Mouse (Mus musculus): ENCODE measurements around the gene Rai1. TPM values are rescaled to one million over a fixed set of nuclear protein-coding genes. Genes with fewer than 3 reads are reported as not detected.

The Rai1 gene
- polyA plus RNA-seq (2015; fragmentation: Nextera tagmentation; extraction: Ambion mirVana) = 5.1 and 5.7 TPM in 2 replicates

GRCm38 (mm10) chr11:60104810-60105592, at the start of gene Rai1:
Gene Rai1, plus strand, starts transcription at chr11:60105013.
- under 1% methylated on average over 86 of the region's 105 CpGs for WGBS (ENCODE audit: insufficient replicate concordance)
- H3K27ac ChIP-seq = peak within 1 kb of the TSS; percentile 93
- ATAC-seq (ENCODE audit: low read depth) = peak; percentile 66
- no peaks in the 10 kb centered on the region for H3K27me3 ChIP-seq
- H3K36me3 ChIP-seq = no peaks in the 10 kb centered on the region
- DNase-seq = peak; percentile 80
- peak within 1 kb of the TSS; percentile 90 for H3K4me3 ChIP-seq (replicated peaks)
- H3K4me1 ChIP-seq (replicated peaks) = peaks cover 76% of the 10 kb centered on the region
- peak within 1 kb of the TSS; percentile 95 for H3K9ac ChIP-seq
- H3K9me3 ChIP-seq (replicated peaks) = no peaks in the 10 kb centered on the region
- peak within 1 kb of the TSS; percentile 100 for H3K4me2 ChIP-seq

- DNase-seq (no peak), ATAC-seq (ENCODE audit: low read depth) (peak; percentile 61; the same call in 1 of the 2 replicates)
- Histone ChIP-seq H3K4me2 (no peak overlapping the region), H3K9me3 (replicated peaks) (no peaks in the 10 kb centered on the region), H3K4me1 (replicated peaks) (peaks cover 20% of the 10 kb centered on the region), H3K36me3 (no peaks in the 10 kb centered on the region), H3K9ac (no peak overlapping the region), H3K27me3 (0 out of 2 replicates have a peak, but pooled peaks cover 3% of the 10 kb centered on the region), H3K4me3 (replicated peaks) (no peak overlapping the region), H3K27ac (no peak overlapping the region)
- WGBS (ENCODE audit: insufficient replicate concordance) = 46% methylated on average over 6 of the region's 6 CpGs
Observed at GRCm38 (mm10) chr11:60056520-60056919, 48.3 kb upstream of the Rai1 start.

GRCm38 (mm10) chr11:60057987-60058386, 46.8 kb upstream of the Rai1 start:
- Histone ChIP-seq H3K27me3 (0 out of 2 replicates have a peak, but pooled peaks cover 7% of the 10 kb centered on the region), H3K9me3 (replicated peaks) (no peaks in the 10 kb centered on the region), H3K4me3 (replicated peaks) (no peak overlapping the region), H3K9ac (no peak overlapping the region), H3K27ac (no peak overlapping the region), H3K4me2 (no peak overlapping the region), H3K4me1 (replicated peaks) (peaks cover 20% of the 10 kb centered on the region), H3K36me3 (no peaks in the 10 kb centered on the region)
- ATAC-seq (ENCODE audit: low read depth) (no peak), DNase-seq (no peak)
- WGBS (ENCODE audit: insufficient replicate concordance) = 61% methylated on average over 2 of the region's 2 CpGs

- DNase-seq (no peak), ATAC-seq (ENCODE audit: low read depth) (no peak)
- Histone ChIP-seq H3K9me3 (replicated peaks) (no peaks in the 10 kb centered on the region), H3K4me3 (replicated peaks) (no peak overlapping the region), H3K9ac (no peak overlapping the region), H3K4me2 (no peak overlapping the region), H3K36me3 (no peaks in the 10 kb centered on the region), H3K27me3 (0 out of 2 replicates have a peak, but pooled peaks cover 7% of the 10 kb centered on the region), H3K4me1 (replicated peaks) (peaks cover 20% of the 10 kb centered on the region), H3K27ac (no peak overlapping the region)
- WGBS (ENCODE audit: insufficient replicate concordance) = 62% methylated on average over 10 of the region's 10 CpGs
Observed at GRCm38 (mm10) chr11:60058441-60058840, 46.4 kb upstream of the Rai1 start.

- no peak for DNase-seq
- Histone ChIP-seq H3K9ac (no peak overlapping the region), H3K36me3 (no peaks in the 10 kb centered on the region), H3K4me3 (replicated peaks) (no peak overlapping the region), H3K27ac (no peak overlapping the region), H3K4me2 (no peak overlapping the region), H3K27me3 (0 out of 2 replicates have a peak, but pooled peaks cover 7% of the 10 kb centered on the region), H3K9me3 (replicated peaks) (no peaks in the 10 kb centered on the region), H3K4me1 (replicated peaks) (peaks cover 20% of the 10 kb centered on the region)
- WGBS (ENCODE audit: insufficient replicate concordance) = 75% methylated on average over 2 of the region's 2 CpGs
- no peak for ATAC-seq (ENCODE audit: low read depth)
Observed at GRCm38 (mm10) chr11:60060026-60060425, 44.8 kb upstream of the Rai1 start.

- no peak for DNase-seq
- Histone ChIP-seq H3K36me3 (no peaks in the 10 kb centered on the region), H3K4me1 (replicated peaks) (peaks cover 12% of the 10 kb centered on the region), H3K27ac (no peak overlapping the region), H3K9me3 (replicated peaks) (no peaks in the 10 kb centered on the region), H3K4me2 (no peak overlapping the region), H3K27me3 (0 out of 2 replicates have a peak, but pooled peaks cover 7% of the 10 kb centered on the region), H3K9ac (no peak overlapping the region), H3K4me3 (replicated peaks) (no peak overlapping the region)
- 58% methylated on average over 4 of the region's 4 CpGs for WGBS (ENCODE audit: insufficient replicate concordance)
- no peak for ATAC-seq (ENCODE audit: low read depth)
Observed at GRCm38 (mm10) chr11:60061504-60062006, 43.3 kb upstream of the Rai1 start.

GRCm38 (mm10) chr11:60065267-60065666, 39.5 kb upstream of the Rai1 start:
- ATAC-seq (ENCODE audit: low read depth) = no peak
- 0 out of 2 replicates have a peak, but pooled peaks cover 4% of the 10 kb centered on the region for H3K27me3 ChIP-seq
- no peaks in the 10 kb centered on the region for H3K9me3 ChIP-seq (replicated peaks)
- H3K4me3 ChIP-seq (replicated peaks) = no peak overlapping the region
- no peak overlapping the region for H3K9ac ChIP-seq
- H3K27ac ChIP-seq = no peak overlapping the region
- H3K36me3 ChIP-seq = no peaks in the 10 kb centered on the region
- 65% methylated on average over 1 of the region's 1 CpGs for WGBS (ENCODE audit: insufficient replicate concordance)
- no peak for DNase-seq
- H3K4me1 ChIP-seq (replicated peaks) = no peaks in the 10 kb centered on the region
- no peak overlapping the region for H3K4me2 ChIP-seq

GRCm38 (mm10) chr11:60067646-60068045, 37.2 kb upstream of the Rai1 start:
- Histone ChIP-seq H3K36me3 (no peaks in the 10 kb centered on the region), H3K4me3 (replicated peaks) (no peak overlapping the region), H3K9ac (no peak overlapping the region), H3K27me3 (no peaks in the 10 kb centered on the region), H3K4me1 (replicated peaks) (peaks cover 14% of the 10 kb centered on the region; the same call in 1 of the 2 replicates), H3K27ac (no peak overlapping the region), H3K4me2 (no peak overlapping the region), H3K9me3 (replicated peaks) (no peaks in the 10 kb centered on the region)
- DNase-seq (no peak), ATAC-seq (ENCODE audit: low read depth) (no peak)
- WGBS (ENCODE audit: insufficient replicate concordance) = 68% methylated on average over 4 of the region's 4 CpGs

- no peak overlapping the region for H3K9ac ChIP-seq
- no peak for DNase-seq
- peaks cover 14% of the 10 kb centered on the region; the same call in 1 of the 2 replicates for H3K4me1 ChIP-seq (replicated peaks)
- H3K4me2 ChIP-seq = no peak overlapping the region
- no peaks in the 10 kb centered on the region for H3K36me3 ChIP-seq
- ATAC-seq (ENCODE audit: low read depth) = no peak
- H3K9me3 ChIP-seq (replicated peaks) = no peaks in the 10 kb centered on the region
- no peak overlapping the region for H3K4me3 ChIP-seq (replicated peaks)
- no peaks in the 10 kb centered on the region for H3K27me3 ChIP-seq
- H3K27ac ChIP-seq = no peak overlapping the region
Observed at GRCm38 (mm10) chr11:60068631-60069030, 36.2 kb upstream of the Rai1 start.

- peak; percentile 34 for DNase-seq
- no peak overlapping the region for H3K9ac ChIP-seq
- H3K27me3 ChIP-seq = no peaks in the 10 kb centered on the region
- peaks cover 14% of the 10 kb centered on the region; the same call in 1 of the 2 replicates for H3K4me1 ChIP-seq (replicated peaks)
- H3K4me3 ChIP-seq (replicated peaks) = no peak overlapping the region
- no peak overlapping the region for H3K27ac ChIP-seq
- no peak overlapping the region for H3K4me2 ChIP-seq
- WGBS (ENCODE audit: insufficient replicate concordance) = 29% methylated on average over 8 of the region's 8 CpGs
- no peaks in the 10 kb centered on the region for H3K36me3 ChIP-seq
- no peaks in the 10 kb centered on the region for H3K9me3 ChIP-seq (replicated peaks)
- ATAC-seq (ENCODE audit: low read depth) = no peak
Observed at GRCm38 (mm10) chr11:60070599-60070998, 34.2 kb upstream of the Rai1 start.

- ATAC-seq (ENCODE audit: low read depth) = no peak
- no peaks in the 10 kb centered on the region for H3K27me3 ChIP-seq
- no peak overlapping the region for H3K9ac ChIP-seq
- no peak overlapping the region for H3K4me3 ChIP-seq (replicated peaks)
- H3K4me2 ChIP-seq = no peak overlapping the region
- H3K27ac ChIP-seq = no peak overlapping the region
- DNase-seq = no peak
- H3K36me3 ChIP-seq = no peaks in the 10 kb centered on the region
- WGBS (ENCODE audit: insufficient replicate concordance) = 59% methylated on average over 6 of the region's 6 CpGs
- H3K4me1 ChIP-seq (replicated peaks) = peaks cover 14% of the 10 kb centered on the region
- H3K9me3 ChIP-seq (replicated peaks) = no peaks in the 10 kb centered on the region
Observed at GRCm38 (mm10) chr11:60071221-60071620, 33.6 kb upstream of the Rai1 start.

GRCm38 (mm10) chr11:60073121-60073520, 31.7 kb upstream of the Rai1 start:
- no peak for DNase-seq
- Histone ChIP-seq H3K27ac (no peak overlapping the region), H3K27me3 (no peaks in the 10 kb centered on the region), H3K9me3 (replicated peaks) (no peaks in the 10 kb centered on the region), H3K4me2 (no peak overlapping the region), H3K36me3 (no peaks in the 10 kb centered on the region), H3K9ac (no peak overlapping the region), H3K4me1 (replicated peaks) (peaks cover 14% of the 10 kb centered on the region), H3K4me3 (replicated peaks) (no peak overlapping the region)
- ATAC-seq (ENCODE audit: low read depth) = no peak
